Mouse (Mus musculus) bone marrow, adult 2 months (tissue): ENCODE data around the gene Psmd12. TPM values are rescaled to one million over a fixed set of nuclear protein-coding genes. Genes with fewer than 3 reads are reported as not detected.
"Not testable (repeated sequence)": the region's sequence is repeated elsewhere in the genome, so short reads cannot be mapped to it uniquely, and the experiment has no call there.

Experiments used
- H3K27ac ChIP-seq: fragments of 200-500 bp; 2 replicates; pipeline ENCODE4 v1.5.1; 2012; ENCODE audit warnings: low read depth, mild to moderate bottlenecking, control low read depth, inconsistent platforms, low read length; ENCODE audit not compliant: control insufficient read depth, poor library complexity, insufficient read depth
- H3K4me1 ChIP-seq: fragments of 200-500 bp; 2 replicates; pipeline ENCODE4 v1.6.1; 2011; ENCODE audit warnings: low read length; ENCODE audit not compliant: control insufficient read depth, insufficient read depth
- H3K4me3 ChIP-seq: fragments of 200-500 bp; replicated peaks from 2 replicates; pipeline ENCODE3; 2011; ENCODE audit warnings: mild to moderate bottlenecking, low read depth, low read length, control low read depth; ENCODE audit not compliant: control insufficient read depth
- CTCF ChIP-seq: fragments of 200-500 bp; IDR thresholded peaks from 2 replicates; pipeline ENCODE4 v1.5.1; 2011; ENCODE audit warnings: low read length, control low read depth; ENCODE audit not compliant: control insufficient read depth, insufficient read depth
- POLR2A ChIP-seq: fragments of 200-500 bp; IDR thresholded peaks from 2 replicates; pipeline ENCODE4 v1.6.1; 2011; ENCODE audit warnings: low read depth, mild to moderate bottlenecking, control low read depth, low read length, borderline replicate concordance; ENCODE audit not compliant: control insufficient read depth
- WGBS: fragments of 180-500 bp; shearing (Covaris S2); methylation state at CpG from one replicate; pipeline ENCODE4 v1.1.7; 2018; 5-methylcytosine and 5-hydroxymethylcytosine counted together
- polyA plus RNA-seq: library from polyadenylated mRNA; stranded (reverse); fragments of >200 nt; gene quantifications from 2 replicates; pipeline ENCODE4 v1.2.4, GENCODE M21; 2011; ENCODE audit warnings: low replicate concordance; ENCODE audit not compliant: missing spikeins, insufficient read depth, insufficient read length

Psmd12 gene
- polyA plus RNA-seq, 1 experiment, result 61.0 TPM

- TF ChIP-seq POLR2A, result no peak
- TF ChIP-seq CTCF, result peak; percentile 29; the same call in 1 of the 2 replicates
- H3K4me3 ChIP-seq, result no peak overlapping the region
- no peaks in the 10 kb centered on the region for H3K4me1 ChIP-seq
- WGBS, result 42% methylated on average over 11 of the region's 11 CpGs
- H3K27ac ChIP-seq, result no peak overlapping the region
Measured at GRCm38 (mm10) chr11:107509631-107510338, 30.5 kb downstream of the Psmd12 start.

GRCm38 (mm10) chr11:107510362-107511269 is 31.3 kb downstream of the Psmd12 start:
- WGBS, result 10% methylated on average over 18 of the region's 18 CpGs
- TF ChIP-seq CTCF (no peak), POLR2A (no peak)
- no peak overlapping the region for H3K4me3 ChIP-seq
- H3K4me1 ChIP-seq, result no peaks in the 10 kb centered on the region
- H3K27ac ChIP-seq, result no peak overlapping the region

GRCm38 (mm10) chr11:107511954-107512353 is 32.7 kb downstream of the Psmd12 start:
- peak; percentile 83 for TF ChIP-seq CTCF
- WGBS, result 37% methylated on average over 5 of the region's 5 CpGs
- not testable (repeated sequence) for H3K4me1 ChIP-seq, H3K27ac ChIP-seq, H3K4me3 ChIP-seq

GRCm38 (mm10) chr11:107513047-107513446 is 33.8 kb downstream of the Psmd12 start:
- TF ChIP-seq CTCF, result no peak
- TF ChIP-seq POLR2A, result no peak
- H3K4me1 ChIP-seq, result no peaks in the 10 kb centered on the region
- H3K4me3 ChIP-seq, result no peak overlapping the region
- H3K27ac ChIP-seq, result no peak overlapping the region
- WGBS, result 73% methylated on average over 10 of the region's 10 CpGs

- 83% methylated on average over 2 of the region's 2 CpGs for whole genome bisulfite sequencing
- H3K4me1 ChIP-seq, result no peaks in the 10 kb centered on the region
- TF ChIP-seq POLR2A (no peak), CTCF (no peak)
- no peak overlapping the region for H3K4me3 ChIP-seq
- H3K27ac ChIP-seq, result no peak overlapping the region
Measured at GRCm38 (mm10) chr11:107516387-107516786, 37.1 kb downstream of the Psmd12 start.

- TF ChIP-seq CTCF, result no peak
- no peaks in the 10 kb centered on the region for H3K4me1 ChIP-seq
- WGBS, result 72% methylated on average over 5 of the region's 5 CpGs
- H3K4me3 ChIP-seq, result no peak overlapping the region
- no peak overlapping the region for H3K27ac ChIP-seq
Measured at GRCm38 (mm10) chr11:107518645-107519429, 39.6 kb downstream of the Psmd12 start.

GRCm38 (mm10) chr11:107521153-107521552 is 41.9 kb downstream of the Psmd12 start:
- Histone ChIP-seq H3K27ac (no peak overlapping the region), H3K4me1 (no peaks in the 10 kb centered on the region; the same call in 1 of the 2 replicates), H3K4me3 (no peak overlapping the region)
- no peak for TF ChIP-seq POLR2A
- no peak for TF ChIP-seq CTCF
- WGBS, result 64% methylated on average over 1 of the region's 1 CpGs

GRCm38 (mm10) chr11:107524966-107525365 is 45.7 kb downstream of the Psmd12 start:
- Histone ChIP-seq H3K27ac (no peak overlapping the region), H3K4me3 (no peak overlapping the region), H3K4me1 (peaks cover 2% of the 10 kb centered on the region)
- 71% methylated on average over 1 of the region's 1 CpGs for WGBS
- TF ChIP-seq POLR2A (no peak), CTCF (no peak)
